Mouse (Mus musculus) hindbrain, embryonic 13.5 days (tissue): ENCODE results near the gene Lzts2. TPM values are rescaled to one million over a fixed set of nuclear protein-coding genes. Genes with fewer than 3 reads are reported as not detected.
A peak's percentile ranks its signal among the peaks of the same experiment; 100 is the strongest.

ENCODE experiments used
- ATAC-seq: fragments of 200-750 bp; cut with Nextera tagmentation; 2 replicates; pipeline ENCODE4 v1.8.0; 2017; ENCODE audit warnings: moderate TSS enrichment; ENCODE audit not compliant: low FRiP score
- H3K27ac ChIP-seq: fragments of 300-500 bp; sonication (generic); 2 replicates; pipeline ENCODE4 v1.5.1; 2015; ENCODE audit warnings: inconsistent platforms, mild to moderate bottlenecking, moderate library complexity
- H3K27me3 ChIP-seq: fragments of 300-500 bp; sonication (generic); 2 replicates; pipeline ENCODE4 v1.6.1; 2015; ENCODE audit warnings: mild to moderate bottlenecking, inconsistent platforms
- H3K36me3 ChIP-seq: fragments of 300-500 bp; sonication (generic); 2 replicates; pipeline ENCODE4 v1.6.1; 2015; ENCODE audit warnings: mild to moderate bottlenecking, inconsistent platforms
- H3K4me1 ChIP-seq: fragments of 300-500 bp; sonication (generic); replicated peaks from 2 replicates; pipeline ENCODE4 v1.6.1; 2015; ENCODE audit warnings: inconsistent platforms
- H3K4me2 ChIP-seq: fragments of 300-500 bp; sonication (generic); 2 replicates; pipeline ENCODE4 v1.6.1; 2015; ENCODE audit warnings: inconsistent platforms, mild to moderate bottlenecking, moderate library complexity
- H3K4me3 ChIP-seq: fragments of 300-500 bp; sonication (generic); 2 replicates; pipeline ENCODE4 v1.5.1; 2015; ENCODE audit warnings: mild to moderate bottlenecking, inconsistent platforms
- H3K9ac ChIP-seq: fragments of 300-500 bp; sonication (generic); 2 replicates; pipeline ENCODE4 v1.6.1; 2015; ENCODE audit warnings: mild to moderate bottlenecking, inconsistent platforms
- H3K9me3 ChIP-seq: fragments of 300-500 bp; sonication (generic); 2 replicates; pipeline ENCODE4 v1.6.1; 2016; ENCODE audit warnings: inconsistent platforms
- WGBS: fragments of 180-500 bp; shearing (Covaris S2); methylation state at CpG from one replicate; pipeline ENCODE4 v1.1.7; 2015; 5-methylcytosine and 5-hydroxymethylcytosine counted together
- polyA plus RNA-seq: library from polyadenylated mRNA; unstranded; fragments of >200 nt; fragmentation: Nextera tagmentation; extraction: Ambion mirVana; gene quantifications from 2 replicates; pipeline ENCODE4 v1.2.1, GENCODE M21; 2015

Gene Lzts2
- polyA plus RNA-seq, 1 experiment from 2014 or later = 24.1 TPM

DNA sequence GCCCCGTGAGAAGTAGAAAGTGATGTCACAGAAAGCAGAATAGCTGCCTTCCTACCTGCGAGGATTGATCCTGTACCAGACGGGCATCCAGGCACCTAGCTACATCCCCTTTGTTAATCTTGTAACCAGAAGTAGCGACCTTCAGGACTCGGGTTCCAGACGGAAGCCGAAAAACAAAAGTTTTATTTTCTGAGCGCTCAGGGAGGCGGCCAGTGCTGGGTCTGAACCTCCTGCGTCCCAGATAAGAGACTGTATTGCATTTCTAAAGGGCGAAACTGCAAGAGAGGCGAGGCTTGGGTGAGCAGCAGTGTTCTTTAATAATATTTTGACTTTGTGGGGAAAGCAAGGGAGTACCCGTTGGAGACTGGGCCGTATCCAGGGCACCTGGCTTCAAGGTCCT, 44.6 kb downstream of the Lzts2 start:
- Histone ChIP-seq H3K9me3 (no peaks in the 10 kb centered on the region), H3K9ac (peak overlapping the region; percentile 91), H3K27ac (peak overlapping the region; percentile 96), H3K4me3 (peak overlapping the region; percentile 57), H3K4me1 (peaks cover 31% of the 10 kb centered on the region), H3K27me3 (0 out of 2 replicates have a peak, but pooled peaks cover 2% of the 10 kb centered on the region), H3K4me2 (peak overlapping the region; percentile 69), H3K36me3 (peaks cover 17% of the 10 kb centered on the region)
- no peak; the same call in 1 of the 2 replicates for ATAC-seq
- under 1% methylated on average over 14 of the region's 14 CpGs for WGBS

DNA sequence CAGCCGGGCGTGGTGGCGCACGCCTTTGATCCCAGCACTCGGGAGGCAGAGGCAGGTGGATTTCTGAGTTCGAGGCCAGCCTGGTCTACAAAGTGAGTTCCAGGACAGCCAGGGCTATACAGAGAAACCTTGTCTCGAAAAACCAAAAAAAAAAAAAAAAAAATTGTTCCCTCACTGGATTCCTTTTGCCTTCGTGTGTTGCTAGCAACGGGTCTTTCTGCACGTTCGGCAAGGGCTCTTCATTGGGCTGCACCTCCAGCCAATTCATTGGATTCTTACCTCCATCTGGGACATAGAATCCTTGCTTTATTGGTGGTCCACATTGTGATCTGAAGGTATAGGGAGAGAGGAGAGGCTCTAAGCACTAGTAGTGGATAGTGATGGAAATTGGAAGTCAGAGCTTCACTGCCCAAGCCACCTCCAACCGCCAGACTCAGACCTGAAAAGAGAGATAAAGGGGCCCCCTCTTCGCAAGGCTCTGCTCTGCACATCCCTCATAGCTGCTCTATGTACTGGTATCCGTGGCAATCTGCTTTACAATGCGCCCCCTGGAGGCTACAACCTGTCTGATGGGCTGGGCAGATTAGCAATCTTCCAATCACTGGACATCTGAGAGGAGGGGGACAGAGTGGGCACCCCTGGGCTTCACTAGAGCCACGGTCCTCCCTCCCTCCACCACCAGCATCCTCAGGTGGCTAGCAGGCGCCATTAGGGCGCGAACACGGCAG, 49.5 kb downstream of the Lzts2 start:
- Histone ChIP-seq H3K9me3 (no peaks in the 10 kb centered on the region), H3K4me1 (peaks cover 28% of the 10 kb centered on the region), H3K27ac (no peak overlapping the region), H3K36me3 (no peaks in the 10 kb centered on the region), H3K4me3 (0 out of 2 replicates have a peak overlapping the region, but pooled peaks have one; percentile 11), H3K27me3 (peaks cover 51% of the 10 kb centered on the region), H3K9ac (peak overlapping the region; percentile 39), H3K4me2 (peak overlapping the region; percentile 41)
- ATAC-seq = no peak
- WGBS = 42% methylated on average over 20 of the region's 20 CpGs

DNA sequence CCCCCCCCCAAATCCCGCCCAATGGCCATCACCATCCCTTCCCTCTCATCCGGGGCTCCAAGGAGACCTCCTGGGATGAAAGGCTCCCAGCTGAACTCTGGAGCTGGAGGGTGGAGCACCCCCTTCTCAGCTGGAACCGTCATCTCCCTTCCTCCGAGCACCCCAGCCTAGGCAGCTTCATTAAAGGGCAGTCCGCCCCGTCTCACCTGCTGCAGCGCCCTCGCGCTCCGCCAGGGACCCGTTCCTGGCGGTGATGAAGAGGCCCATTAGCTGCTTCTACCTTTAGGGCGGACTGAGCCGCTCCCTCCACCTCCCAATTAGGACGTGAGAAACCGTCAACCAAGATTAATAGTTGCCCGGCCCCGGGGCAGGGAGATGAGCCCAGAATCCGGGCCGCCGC, 51.0 kb downstream of the Lzts2 start:
- peak overlapping the region; percentile 29; the same call in 1 of the 2 replicates for H3K9ac ChIP-seq
- peaks cover 64% of the 10 kb centered on the region for H3K27me3 ChIP-seq
- no peak overlapping the region for H3K27ac ChIP-seq
- 0 out of 2 replicates have a peak, but pooled peaks have one; percentile 13 for ATAC-seq
- no peaks in the 10 kb centered on the region for H3K9me3 ChIP-seq
- 3% methylated on average over 21 of the region's 21 CpGs for WGBS
- no peak overlapping the region for H3K4me3 ChIP-seq
- H3K4me2 ChIP-seq = no peak overlapping the region
- peaks cover 19% of the 10 kb centered on the region for H3K4me1 ChIP-seq
- H3K36me3 ChIP-seq = no peaks in the 10 kb centered on the region

GRCm38 (mm10) chr19:45067170-45067569, 53.0 kb downstream of the Lzts2 start:
- H3K4me1 ChIP-seq = peaks cover 19% of the 10 kb centered on the region
- H3K27ac ChIP-seq = no peak overlapping the region
- peaks cover 84% of the 10 kb centered on the region for H3K27me3 ChIP-seq
- H3K36me3 ChIP-seq = no peaks in the 10 kb centered on the region
- H3K9ac ChIP-seq = no peak overlapping the region
- H3K4me2 ChIP-seq = no peak overlapping the region
- no peak overlapping the region for H3K4me3 ChIP-seq
- H3K9me3 ChIP-seq = no peaks in the 10 kb centered on the region
- no peak for ATAC-seq
- 20% methylated on average over 17 of the region's 17 CpGs for WGBS

GRCm38 (mm10) chr19:45067758-45068510, 53.7 kb downstream of the Lzts2 start:
- ATAC-seq = no peak
- Histone ChIP-seq H3K36me3 (no peaks in the 10 kb centered on the region), H3K9ac (no peak overlapping the region), H3K27ac (no peak overlapping the region), H3K4me1 (peaks cover 19% of the 10 kb centered on the region), H3K4me3 (no peak overlapping the region), H3K4me2 (no peak overlapping the region), H3K9me3 (no peaks in the 10 kb centered on the region), H3K27me3 (peaks cover 84% of the 10 kb centered on the region)
- WGBS = 80% methylated on average over 7 of the region's 7 CpGs

GRCm38 (mm10) chr19:45073871-45074542, 59.8 kb downstream of the Lzts2 start:
- 9% methylated on average over 20 of the region's 20 CpGs for WGBS
- ATAC-seq = 0 out of 2 replicates have a peak, but pooled peaks have one; percentile 23

GRCm38 (mm10) chr19:45074580-45075322, 60.5 kb downstream of the Lzts2 start, which contains the start of gene Kazald1:
Kazald1 (plus strand) TSS chr19:45075241.
- peak within 1 kb of the TSS; percentile 91 for H3K27ac ChIP-seq
- H3K27me3 ChIP-seq = peaks cover 80% of the 10 kb centered on the region
- no peaks in the 10 kb centered on the region for H3K9me3 ChIP-seq
- WGBS = under 1% methylated on average over 45 of the region's 45 CpGs
- H3K4me1 ChIP-seq = peaks cover 36% of the 10 kb centered on the region
- H3K4me2 ChIP-seq = peak within 1 kb of the TSS; percentile 97
- H3K36me3 ChIP-seq = no peaks in the 10 kb centered on the region
- ATAC-seq = peak; percentile 85
- H3K9ac ChIP-seq = peak within 1 kb of the TSS; percentile 84
- peak within 1 kb of the TSS; percentile 65 for H3K4me3 ChIP-seq

More at GRCm38 (mm10) chr19:45073871-45074542, 59.8 kb downstream of the Lzts2 start:
- Histone ChIP-seq H3K27me3 (peaks cover 80% of the 10 kb centered on the region), H3K4me2 (peak overlapping the region; percentile 97), H3K4me1 (peaks cover 28% of the 10 kb centered on the region), H3K9ac (peak overlapping the region; percentile 84), H3K27ac (0 out of 2 replicates have a peak overlapping the region, but pooled peaks have one; percentile 91), H3K9me3 (no peaks in the 10 kb centered on the region), H3K4me3 (peak overlapping the region; percentile 65), H3K36me3 (no peaks in the 10 kb centered on the region)

GRCm38 (mm10) chr19:45075323-45076035, 61.3 kb downstream of the Lzts2 start:
- Histone ChIP-seq H3K4me1 (peaks cover 43% of the 10 kb centered on the region), H3K27me3 (peaks cover 80% of the 10 kb centered on the region), H3K36me3 (no peaks in the 10 kb centered on the region), H3K9me3 (no peaks in the 10 kb centered on the region), H3K4me3 (peak overlapping the region; percentile 65), H3K27ac (0 out of 2 replicates have a peak overlapping the region, but pooled peaks have one; percentile 91), H3K4me2 (peak overlapping the region; percentile 97), H3K9ac (peak overlapping the region; percentile 84)
- peak; percentile 41 for ATAC-seq
- under 1% methylated on average over 32 of the region's 32 CpGs for whole genome bisulfite sequencing

DNA sequence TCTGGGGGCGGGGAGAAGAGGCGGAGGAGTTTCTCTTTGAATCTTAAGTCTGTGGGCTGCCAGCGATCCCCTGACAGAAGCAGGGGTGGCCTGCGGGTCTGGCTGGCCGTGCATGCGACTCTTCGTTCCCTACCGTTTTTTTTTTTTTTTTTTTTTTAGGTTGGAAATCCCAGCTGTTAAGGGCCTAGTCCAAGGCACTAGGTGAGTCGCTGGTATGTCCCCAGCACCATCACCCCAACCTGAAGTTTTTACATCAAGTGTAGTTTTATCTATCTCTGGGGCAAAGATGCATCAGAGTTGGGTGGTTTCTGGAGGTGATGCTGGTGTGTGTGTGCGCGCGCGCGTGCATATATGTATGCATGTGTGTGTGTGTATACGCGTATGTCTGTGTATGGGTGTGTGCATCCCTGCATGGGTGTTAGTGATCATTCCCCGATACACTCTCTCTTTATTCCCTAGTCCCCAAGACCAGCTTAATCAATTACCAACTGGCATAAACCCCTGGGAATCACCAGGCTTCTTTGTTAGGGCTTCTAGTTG, 61.9 kb downstream of the Lzts2 start:
- Histone ChIP-seq H3K4me3 (peak overlapping the region; percentile 32), H3K4me2 (peak overlapping the region; percentile 97), H3K4me1 (peaks cover 49% of the 10 kb centered on the region), H3K27ac (no peak overlapping the region), H3K27me3 (peaks cover 80% of the 10 kb centered on the region), H3K9me3 (no peaks in the 10 kb centered on the region), H3K36me3 (no peaks in the 10 kb centered on the region), H3K9ac (0 out of 2 replicates have a peak overlapping the region, but pooled peaks have one; percentile 58)
- ATAC-seq = no peak
- WGBS = 6% methylated on average over 17 of the region's 17 CpGs
